Mouse (Mus musculus): ENCODE measurements around the gene Iscu.
"Not testable (repeated sequence)": the region's sequence is repeated elsewhere in the genome, so short reads cannot be mapped to it uniquely, and the experiment has no call there.

Gene Iscu

GRCm38 (mm10) chr5:113761585-113761984 is 11.0 kb upstream of the Iscu start:
- DNase-seq = no peak

GRCm38 (mm10) chr5:113764426-113764825 is 8.1 kb upstream of the Iscu start:
- DNase-seq = no peak

- DNase-seq = no peak
These were observed 6.7 kb upstream of the Iscu start for GRCm38 (mm10) chr5:113765641-113766526.

GRCm38 (mm10) chr5:113768806-113769205 is 3.7 kb upstream of the Iscu start:
- DNase-seq = no peak

GRCm38 (mm10) chr5:113771213-113772162 is 1.1 kb upstream of the Iscu start:
- DNase-seq = peak; percentile 96

GRCm38 (mm10) chr5:113772905-113773519 is 464 bp downstream of the Iscu start:
- DNase-seq = no peak

GRCm38 (mm10) chr5:113773664-113774063 is 1.1 kb downstream of the Iscu start:
- peak; percentile 82 for DNase-seq

- no peak for DNase-seq
These were observed 3.0 kb downstream of the Iscu start for GRCm38 (mm10) chr5:113775585-113775984.

- DNase-seq = no peak
These were observed 3.8 kb downstream of the Iscu start for GRCm38 (mm10) chr5:113776128-113776895.

- DNase-seq = no peak
These were observed 4.3 kb downstream of the Iscu start for GRCm38 (mm10) chr5:113776896-113777226.

- not testable (repeated sequence) for DNase-seq
These were observed 5.2 kb downstream of the Iscu start for GRCm38 (mm10) chr5:113777728-113778127.

- no peak for DNase-seq
These were observed 7.0 kb downstream of the Iscu start for GRCm38 (mm10) chr5:113779569-113779968.

GRCm38 (mm10) chr5:113780082-113780752 is 7.7 kb downstream of the Iscu start:
- no peak for DNase-seq

- no peak for DNase-seq
These were observed 8.2 kb downstream of the Iscu start for GRCm38 (mm10) chr5:113780763-113781162.

GRCm38 (mm10) chr5:113781254-113781653 is 8.7 kb downstream of the Iscu start:
- no peak for DNase-seq

GRCm38 (mm10) chr5:113781875-113782274 is 9.3 kb downstream of the Iscu start:
- no peak for DNase-seq

- no peak for DNase-seq
These were observed 10.1 kb downstream of the Iscu start for GRCm38 (mm10) chr5:113782624-113783023.

GRCm38 (mm10) chr5:113783581-113784001 is 11.0 kb downstream of the Iscu start:
- DNase-seq = no peak

- DNase-seq = not testable (repeated sequence)
These were observed 11.6 kb downstream of the Iscu start for GRCm38 (mm10) chr5:113784104-113784503.

GRCm38 (mm10) chr5:113786985-113787384 is 14.4 kb downstream of the Iscu start:
- DNase-seq = no peak

GRCm38 (mm10) chr5:113788645-113789044 is 16.1 kb downstream of the Iscu start:
- no peak for DNase-seq

All from retina, postnatal 1 day (tissue).